Mouse (Mus musculus) midbrain, postnatal 0 days (tissue): ENCODE measurements at regions not wholly inside any gene's neighbourhood (a gene's known extent, or its start where the extent isn't known, plus 50 kb on each side); places are given as distances from the start of the nearest gene placed in this dataset.

Experiments
- ATAC-seq: fragments of 200-750 bp; cut with Nextera tagmentation; 2 replicates; pipeline ENCODE4 v1.8.0; 2017; ENCODE audit warnings: moderate number of reproducible peaks, mild to moderate bottlenecking, moderate TSS enrichment, moderate library complexity; ENCODE audit not compliant: low FRiP score
- DNase-seq: peaks from one replicate; pipeline ENCODE4 v3.0.0-alpha.2; 2015; ENCODE audit warnings: low spot score
- H3K27ac ChIP-seq: fragments of 300-500 bp; sonication (generic); 2 replicates; pipeline ENCODE4 v1.5.1; 2014; ENCODE audit warnings: low read depth, mild to moderate bottlenecking, low read length, mixed read lengths
- H3K27me3 ChIP-seq: fragments of 300-500 bp; sonication (generic); 2 replicates; pipeline ENCODE4 v1.6.1; 2014; ENCODE audit warnings: low read length, control low read depth, mixed read lengths; ENCODE audit not compliant: insufficient read depth
- H3K36me3 ChIP-seq: fragments of 300-500 bp; sonication (generic); 2 replicates; pipeline ENCODE4 v1.6.1; 2014; ENCODE audit warnings: low read length, control low read depth, mixed read lengths; ENCODE audit not compliant: insufficient read depth
- H3K4me1 ChIP-seq: fragments of 300-500 bp; sonication (generic); 2 replicates; pipeline ENCODE4 v1.6.1; 2014; ENCODE audit warnings: mild to moderate bottlenecking, control low read depth, antibody characterized with exemption, low read length, mixed read lengths; ENCODE audit not compliant: insufficient read depth
- H3K4me2 ChIP-seq: fragments of 300-500 bp; sonication (generic); 2 replicates; pipeline ENCODE4 v1.6.1; 2014; ENCODE audit warnings: low read depth, mild to moderate bottlenecking, low read length, mixed read lengths; ENCODE audit not compliant: poor library complexity, severe bottlenecking
- H3K4me3 ChIP-seq: fragments of 300-500 bp; sonication (generic); 2 replicates; pipeline ENCODE4 v1.5.1; 2014; ENCODE audit warnings: low read depth, mild to moderate bottlenecking, low read length, moderate library complexity
- H3K9ac ChIP-seq: fragments of 300-500 bp; sonication (generic); replicated peaks from 2 replicates; pipeline ENCODE4 v1.6.1; 2014; ENCODE audit warnings: mild to moderate bottlenecking, low read length, moderate library complexity, mixed read lengths; ENCODE audit not compliant: poor library complexity, severe bottlenecking
- H3K9me3 ChIP-seq: fragments of 300-500 bp; sonication (generic); 2 replicates; pipeline ENCODE4 v1.6.1; 2016; ENCODE audit warnings: low read length, control low read depth
- CTCF ChIP-seq: IDR thresholded peaks from 2 replicates; pipeline ENCODE4 v1.5.1; 2016; ENCODE audit warnings: antibody characterized with exemption, mild to moderate bottlenecking
- WGBS: fragments of 180-500 bp; shearing (Covaris S2); extraction: QIAGEN DNeasy Blood & Tissue Kit; methylation state at CpG from one replicate; pipeline ENCODE4 v1.1.7; 2014; 5-methylcytosine and 5-hydroxymethylcytosine counted together

DNA sequence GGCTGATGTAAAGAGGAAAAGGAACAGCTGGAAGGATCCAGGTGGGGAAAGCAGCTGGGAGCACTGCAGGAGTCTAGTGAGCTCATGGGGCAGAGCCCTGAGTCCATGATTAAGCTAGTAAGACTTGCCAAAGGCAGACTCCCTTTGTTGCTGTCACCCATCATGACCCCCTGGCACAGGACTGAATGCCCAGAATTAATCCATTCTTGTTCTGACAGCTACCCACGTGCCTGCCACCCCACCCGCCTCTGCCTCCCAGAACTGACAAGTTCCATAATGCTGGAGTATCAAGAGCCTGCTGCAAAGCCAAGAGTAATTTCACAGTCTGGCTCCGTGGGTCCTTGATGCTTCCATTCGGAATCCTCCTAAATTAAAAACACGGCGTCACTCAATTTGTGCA, 285.1 kb upstream of the Castor2 start:
- Histone ChIP-seq H3K9ac (no peak overlapping the region), H3K4me1 (no peaks in the 10 kb centered on the region), H3K4me3 (no peak overlapping the region), H3K27ac (no peak overlapping the region), H3K9me3 (no peaks in the 10 kb centered on the region), H3K4me2 (no peak overlapping the region), H3K36me3 (no peaks in the 10 kb centered on the region), H3K27me3 (no peaks in the 10 kb centered on the region)
- TF ChIP-seq CTCF, result no peak
- ATAC-seq, result no peak
- DNase-seq, result peak; percentile 68
- WGBS, result 20% methylated on average over 6 of the region's 6 CpGs

DNA sequence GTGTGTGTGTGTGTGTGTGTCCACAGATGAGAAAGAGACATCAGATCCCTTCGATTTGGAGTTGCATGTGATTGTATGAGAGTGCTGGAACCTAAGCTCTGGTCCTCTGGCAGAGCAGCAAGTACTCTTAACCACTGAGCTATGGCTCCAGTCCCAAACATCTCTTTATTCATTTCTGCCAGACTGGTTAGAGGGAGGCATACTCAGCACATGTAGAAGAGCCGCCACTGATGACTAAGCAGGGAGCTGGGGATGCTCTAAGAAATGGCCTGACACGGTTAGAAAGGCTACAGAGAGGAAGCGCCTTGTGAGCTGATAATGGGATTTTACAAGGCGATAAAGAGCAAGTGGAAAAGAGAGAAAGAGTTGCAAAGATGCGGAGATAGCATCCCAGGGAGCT, 287.3 kb upstream of the Castor2 start:
- no peak for ATAC-seq
- H3K36me3 ChIP-seq, result no peaks in the 10 kb centered on the region
- no peak overlapping the region for H3K4me3 ChIP-seq
- H3K27me3 ChIP-seq, result no peaks in the 10 kb centered on the region
- no peak overlapping the region for H3K27ac ChIP-seq
- H3K9ac ChIP-seq, result no peak overlapping the region
- H3K9me3 ChIP-seq, result no peaks in the 10 kb centered on the region
- no peaks in the 10 kb centered on the region for H3K4me1 ChIP-seq
- WGBS, result 37% methylated on average over 6 of the region's 6 CpGs
- TF ChIP-seq CTCF, result no peak
- no peak for DNase-seq
- H3K4me2 ChIP-seq, result no peak overlapping the region

DNA sequence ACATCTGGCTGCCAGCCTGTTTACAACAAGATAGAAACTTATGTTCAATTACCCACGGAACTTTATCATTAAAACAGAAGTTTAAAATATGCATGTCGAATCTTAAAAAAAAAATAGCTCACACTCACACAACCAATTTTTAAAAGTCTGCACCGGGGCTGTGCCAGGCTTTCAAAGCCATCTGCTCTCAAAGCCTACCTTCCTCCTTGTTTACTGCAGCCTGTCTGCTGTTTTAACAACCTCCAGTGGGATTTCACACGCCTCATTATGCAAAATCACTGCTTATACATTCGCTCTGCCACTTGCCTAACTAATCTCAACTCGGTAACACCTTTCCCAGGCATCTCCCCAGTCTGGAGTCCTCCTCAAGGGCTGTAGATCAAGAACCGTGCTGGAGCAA, 292.6 kb upstream of the Castor2 start:
- Histone ChIP-seq H3K9ac (no peak overlapping the region), H3K9me3 (no peaks in the 10 kb centered on the region), H3K27ac (no peak overlapping the region), H3K4me2 (no peak overlapping the region), H3K27me3 (no peaks in the 10 kb centered on the region), H3K4me1 (no peaks in the 10 kb centered on the region), H3K36me3 (no peaks in the 10 kb centered on the region), H3K4me3 (no peak overlapping the region)
- TF ChIP-seq CTCF, result no peak
- DNase-seq (peak; percentile 66), ATAC-seq (no peak)
- 29% methylated on average over 7 of the region's 7 CpGs for WGBS

DNA sequence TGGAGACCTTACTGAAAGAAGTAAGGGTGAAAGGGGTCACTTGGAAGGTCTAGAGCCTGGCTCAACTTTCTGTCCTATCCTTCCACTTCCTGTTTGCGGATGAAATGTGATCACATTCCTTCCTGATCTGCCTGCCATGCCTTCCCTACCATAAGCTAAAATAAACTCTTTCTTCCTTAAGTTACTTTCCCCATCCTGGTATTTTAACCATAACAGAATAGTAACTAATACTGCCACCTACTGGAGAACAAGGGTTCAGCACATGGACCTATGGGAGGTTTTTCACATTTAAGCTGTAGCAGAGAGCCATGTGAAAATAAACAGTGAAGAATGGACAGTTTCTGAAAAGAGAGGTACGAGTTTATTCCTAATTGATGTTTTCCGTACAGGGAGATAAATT, 297.5 kb upstream of the Castor2 start:
- Histone ChIP-seq H3K9ac (no peak overlapping the region), H3K36me3 (no peaks in the 10 kb centered on the region), H3K4me3 (no peak overlapping the region), H3K27me3 (no peaks in the 10 kb centered on the region), H3K4me2 (no peak overlapping the region), H3K4me1 (no peaks in the 10 kb centered on the region), H3K27ac (no peak overlapping the region), H3K9me3 (no peaks in the 10 kb centered on the region)
- TF ChIP-seq CTCF, result peak; percentile 64
- WGBS, result 91% methylated on average over 3 of the region's 3 CpGs
- DNase-seq, result no peak
- no peak for ATAC-seq

DNA sequence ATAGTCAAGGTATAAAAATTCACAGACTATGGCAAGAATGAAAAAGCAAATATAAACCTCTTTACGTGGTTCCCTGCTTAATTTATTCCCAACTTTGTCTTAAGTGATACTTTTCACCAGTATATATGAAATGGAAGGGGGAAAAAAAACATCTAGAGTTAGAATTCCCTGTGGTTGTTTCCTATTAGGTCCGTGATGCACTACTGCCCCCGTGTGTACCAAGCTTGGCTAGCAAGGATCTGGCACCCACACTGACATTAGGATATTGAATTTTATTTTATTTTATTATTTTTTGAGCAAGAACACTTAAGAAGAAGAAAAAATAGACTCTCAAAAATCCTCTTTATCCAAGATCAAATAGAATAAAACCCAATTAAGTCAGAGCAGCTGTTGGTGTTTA, 303.9 kb upstream of the Castor2 start:
- no peaks in the 10 kb centered on the region for H3K9me3 ChIP-seq
- no peak overlapping the region for H3K9ac ChIP-seq
- TF ChIP-seq CTCF, result peak; percentile 90
- H3K27ac ChIP-seq, result no peak overlapping the region
- no peak overlapping the region for H3K4me3 ChIP-seq
- WGBS, result 36% methylated on average over 3 of the region's 3 CpGs
- H3K4me2 ChIP-seq, result no peak overlapping the region
- no peaks in the 10 kb centered on the region for H3K36me3 ChIP-seq
- no peaks in the 10 kb centered on the region for H3K4me1 ChIP-seq
- ATAC-seq (no peak), DNase-seq (peak; percentile 73)
- H3K27me3 ChIP-seq, result no peaks in the 10 kb centered on the region

DNA sequence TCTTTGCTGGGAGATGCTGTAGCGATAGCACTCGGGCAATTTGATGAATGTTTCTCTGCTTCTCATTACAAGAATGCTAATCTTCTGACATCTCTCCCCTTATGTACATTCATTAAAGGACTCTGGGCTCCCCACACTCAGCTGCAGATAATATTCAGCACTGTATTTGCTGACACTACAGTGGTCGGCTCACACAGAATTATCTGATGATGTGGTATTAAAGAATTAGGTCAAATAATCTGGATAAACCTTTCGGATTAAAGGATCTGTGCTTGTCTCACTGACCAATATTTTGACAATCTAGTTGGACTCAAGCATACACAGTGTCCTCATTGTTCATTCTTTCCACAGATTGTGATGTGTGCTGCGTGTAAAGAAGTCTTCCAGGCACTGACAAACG, 308.8 kb upstream of the Castor2 start:
- no peak for TF ChIP-seq CTCF
- Histone ChIP-seq H3K4me3 (no peak overlapping the region), H3K9me3 (no peaks in the 10 kb centered on the region), H3K9ac (no peak overlapping the region), H3K36me3 (no peaks in the 10 kb centered on the region), H3K27me3 (no peaks in the 10 kb centered on the region), H3K4me2 (no peak overlapping the region), H3K27ac (no peak overlapping the region), H3K4me1 (no peaks in the 10 kb centered on the region)
- ATAC-seq, result no peak
- WGBS, result 53% methylated on average over 6 of the region's 6 CpGs
- DNase-seq, result no peak

DNA sequence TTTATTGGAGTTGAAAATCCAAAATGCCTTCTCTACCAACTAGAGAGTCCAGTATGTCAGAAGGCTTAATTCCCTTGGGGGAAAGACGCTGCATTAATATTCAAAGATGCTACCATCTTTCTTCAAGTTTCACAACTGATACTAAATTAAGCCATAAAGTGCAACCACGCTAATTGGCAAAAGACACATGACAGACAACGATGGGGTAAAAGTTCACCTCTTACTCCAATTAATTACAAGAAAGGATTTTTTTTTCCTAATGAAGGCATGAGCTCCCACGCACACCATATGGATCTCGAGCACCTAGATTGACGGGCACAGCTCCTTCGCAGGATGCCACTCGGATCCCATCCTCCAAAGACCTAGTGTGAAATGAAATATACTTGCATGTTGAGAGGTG, 311.5 kb upstream of the Castor2 start:
- H3K9me3 ChIP-seq, result no peaks in the 10 kb centered on the region
- ATAC-seq (no peak), DNase-seq (no peak)
- H3K27me3 ChIP-seq, result no peaks in the 10 kb centered on the region
- no peak overlapping the region for H3K4me3 ChIP-seq
- no peaks in the 10 kb centered on the region for H3K4me1 ChIP-seq
- H3K36me3 ChIP-seq, result no peaks in the 10 kb centered on the region
- H3K4me2 ChIP-seq, result no peak overlapping the region
- no peak overlapping the region for H3K27ac ChIP-seq
- 93% methylated on average over 8 of the region's 8 CpGs for WGBS
- TF ChIP-seq CTCF, result no peak
- no peak overlapping the region for H3K9ac ChIP-seq
